Mouse (Mus musculus) neural tube, embryonic 15.5 days (tissue): ENCODE results near the gene Erp29. TPM values are rescaled to one million over a fixed set of nuclear protein-coding genes. Genes with fewer than 3 reads are reported as not detected.

Experiments
- ATAC-seq: fragments of 200-750 bp; cut with Nextera tagmentation; 2 replicates; pipeline ENCODE4 v1.8.0; 2017; ENCODE audit warnings: mild to moderate bottlenecking, moderate TSS enrichment, moderate library complexity; ENCODE audit not compliant: low FRiP score
- H3K27ac ChIP-seq: fragments of 300-500 bp; sonication (generic); replicated peaks from 2 replicates; pipeline ENCODE4 v1.5.1; 2015; ENCODE audit warnings: mild to moderate bottlenecking, inconsistent platforms
- H3K27me3 ChIP-seq: fragments of 300-500 bp; sonication (generic); replicated peaks from 2 replicates; pipeline ENCODE4 v1.6.1; 2015; ENCODE audit warnings: inconsistent platforms
- H3K36me3 ChIP-seq: fragments of 300-500 bp; sonication (generic); 2 replicates; pipeline ENCODE4 v1.6.1; 2015; ENCODE audit warnings: inconsistent platforms
- H3K4me1 ChIP-seq: fragments of 300-500 bp; sonication (generic); 2 replicates; pipeline ENCODE4 v1.6.1; 2015; ENCODE audit warnings: inconsistent platforms
- H3K4me2 ChIP-seq: fragments of 300-500 bp; sonication (generic); 2 replicates; pipeline ENCODE4 v1.6.1; 2015; ENCODE audit warnings: inconsistent platforms, mild to moderate bottlenecking, moderate library complexity
- H3K4me3 ChIP-seq: fragments of 300-500 bp; sonication (generic); replicated peaks from 2 replicates; pipeline ENCODE4 v1.5.1; 2015; ENCODE audit warnings: mild to moderate bottlenecking, inconsistent platforms
- H3K9ac ChIP-seq: fragments of 300-500 bp; sonication (generic); replicated peaks from 2 replicates; pipeline ENCODE4 v1.6.1; 2015; ENCODE audit warnings: mild to moderate bottlenecking, inconsistent platforms
- H3K9me3 ChIP-seq: fragments of 300-500 bp; sonication (generic); replicated peaks from 2 replicates; pipeline ENCODE4 v1.6.1; 2016; ENCODE audit warnings: inconsistent platforms
- WGBS: fragments of 180-500 bp; shearing (Covaris S2); methylation state at CpG from one replicate; pipeline ENCODE4 v1.1.7; 2015; ENCODE audit warnings: mixed read lengths; 5-methylcytosine and 5-hydroxymethylcytosine counted together
- polyA plus RNA-seq: library from polyadenylated mRNA; unstranded; fragments of >200 nt; fragmentation: Nextera tagmentation; extraction: Ambion mirVana; gene quantifications from 2 replicates; pipeline ENCODE4 v1.2.1, GENCODE M21; 2015

Erp29 gene
- polyA plus RNA-seq, 1 experiment from 2014 or later: 192 TPM

GRCm38 (mm10) chr5:121462171-121462502 is 9.8 kb upstream of the Erp29 start:
- no peaks in the 10 kb centered on the region for H3K9me3 ChIP-seq
- no peaks in the 10 kb centered on the region for H3K27me3 ChIP-seq
- no peak overlapping the region for H3K27ac ChIP-seq
- H3K36me3 ChIP-seq: no peaks in the 10 kb centered on the region
- H3K9ac ChIP-seq: no peak overlapping the region
- no peak overlapping the region for H3K4me2 ChIP-seq
- WGBS: 40% methylated on average over 1 of the region's 1 CpGs
- ATAC-seq: no peak
- H3K4me1 ChIP-seq: no peaks in the 10 kb centered on the region
- H3K4me3 ChIP-seq: no peak overlapping the region

- no peak for ATAC-seq
- 69% methylated on average over 4 of the region's 4 CpGs for WGBS
- no peak overlapping the region for H3K4me2 ChIP-seq
- H3K36me3 ChIP-seq: no peaks in the 10 kb centered on the region
- H3K4me3 ChIP-seq: no peak overlapping the region
- no peak overlapping the region for H3K9ac ChIP-seq
- H3K27ac ChIP-seq: no peak overlapping the region
- H3K4me1 ChIP-seq: no peaks in the 10 kb centered on the region
- no peaks in the 10 kb centered on the region for H3K27me3 ChIP-seq
- no peaks in the 10 kb centered on the region for H3K9me3 ChIP-seq
Observed at GRCm38 (mm10) chr5:121461339-121462170, 9.2 kb upstream of the Erp29 start.

- H3K4me3 ChIP-seq: no peak overlapping the region
- no peaks in the 10 kb centered on the region for H3K36me3 ChIP-seq
- no peaks in the 10 kb centered on the region for H3K27me3 ChIP-seq
- ATAC-seq: no peak
- H3K4me1 ChIP-seq: peaks cover 24% of the 10 kb centered on the region
- no peak overlapping the region for H3K9ac ChIP-seq
- no peak overlapping the region for H3K4me2 ChIP-seq
- no peaks in the 10 kb centered on the region for H3K9me3 ChIP-seq
- 70% methylated on average over 9 of the region's 9 CpGs for WGBS
- no peak overlapping the region for H3K27ac ChIP-seq
Observed at GRCm38 (mm10) chr5:121455510-121456265, 3.4 kb upstream of the Erp29 start.

- Histone ChIP-seq H3K27me3 (no peaks in the 10 kb centered on the region), H3K36me3 (peaks cover 5% of the 10 kb centered on the region; the same call in 1 of the 2 replicates), H3K4me1 (peaks cover 36% of the 10 kb centered on the region), H3K9me3 (no peaks in the 10 kb centered on the region), H3K9ac (no peak overlapping the region), H3K4me3 (no peak overlapping the region), H3K27ac (no peak overlapping the region), H3K4me2 (no peak overlapping the region)
- ATAC-seq: no peak
- whole genome bisulfite sequencing: 83% methylated on average over 3 of the region's 3 CpGs
Observed at GRCm38 (mm10) chr5:121454503-121454782, 2.1 kb upstream of the Erp29 start.

GRCm38 (mm10) chr5:121453743-121454502 is 1.6 kb upstream of the Erp29 start:
- H3K9ac ChIP-seq: no peak overlapping the region
- peak overlapping the region; percentile 81; the same call in 1 of the 2 replicates for H3K4me2 ChIP-seq
- H3K4me3 ChIP-seq: no peak overlapping the region

GRCm38 (mm10) chr5:121452906-121453305 is 600 bp upstream of the Erp29 start:
- H3K27me3 ChIP-seq: no peaks in the 10 kb centered on the region
- H3K27ac ChIP-seq: peak overlapping the region; percentile 98
- H3K9ac ChIP-seq: peak overlapping the region; percentile 92
- H3K4me2 ChIP-seq: peak overlapping the region; percentile 81
- H3K36me3 ChIP-seq: peaks cover 20% of the 10 kb centered on the region
- H3K4me3 ChIP-seq: peak overlapping the region; percentile 91
- H3K9me3 ChIP-seq: no peaks in the 10 kb centered on the region
- 5% methylated on average over 9 of the region's 9 CpGs for WGBS
- peak; percentile 26 for ATAC-seq
- H3K4me1 ChIP-seq: peaks cover 38% of the 10 kb centered on the region

More at GRCm38 (mm10) chr5:121453743-121454502, 1.6 kb upstream of the Erp29 start:
- WGBS: 93% methylated on average over 13 of the region's 13 CpGs
- no peak for ATAC-seq
- Histone ChIP-seq H3K27me3 (no peaks in the 10 kb centered on the region), H3K36me3 (peaks cover 10% of the 10 kb centered on the region; the same call in 1 of the 2 replicates), H3K9me3 (no peaks in the 10 kb centered on the region), H3K27ac (peak overlapping the region; percentile 98; the same call in 1 of the 2 replicates), H3K4me1 (peaks cover 38% of the 10 kb centered on the region)

- under 1% methylated on average over 17 of the region's 17 CpGs for WGBS
- peak within 1 kb of the TSS; percentile 98 for H3K9ac ChIP-seq
- peak within 1 kb of the TSS; percentile 98 for H3K27ac ChIP-seq
- no peaks in the 10 kb centered on the region for H3K27me3 ChIP-seq
- ATAC-seq: peak; percentile 43
- peaks cover 38% of the 10 kb centered on the region for H3K4me1 ChIP-seq
- peaks cover 32% of the 10 kb centered on the region for H3K36me3 ChIP-seq
- peak within 1 kb of the TSS; percentile 81 for H3K4me2 ChIP-seq
- H3K4me3 ChIP-seq: peak within 1 kb of the TSS; percentile 91
- no peaks in the 10 kb centered on the region for H3K9me3 ChIP-seq
Observed at GRCm38 (mm10) chr5:121451644-121452025, 671 bp downstream of the Erp29 start, which contains the start of gene Tmem116. Gene Tmem116, plus strand, starts transcription at chr5:121451893.

GRCm38 (mm10) chr5:121451203-121451602 is 1.1 kb downstream of the Erp29 start:
- peaks cover 36% of the 10 kb centered on the region for H3K36me3 ChIP-seq
- H3K4me3 ChIP-seq: peak overlapping the region; percentile 91
- peak overlapping the region; percentile 98 for H3K27ac ChIP-seq
- peak overlapping the region; percentile 81 for H3K4me2 ChIP-seq
- 20% methylated on average over 8 of the region's 8 CpGs for WGBS
- H3K27me3 ChIP-seq: no peaks in the 10 kb centered on the region
- H3K9me3 ChIP-seq: no peaks in the 10 kb centered on the region
- ATAC-seq: no peak
- H3K9ac ChIP-seq: peak overlapping the region; percentile 98
- H3K4me1 ChIP-seq: peaks cover 38% of the 10 kb centered on the region

GRCm38 (mm10) chr5:121450476-121450875 is 1.8 kb downstream of the Erp29 start:
- peaks cover 38% of the 10 kb centered on the region for H3K4me1 ChIP-seq
- ATAC-seq: no peak
- no peaks in the 10 kb centered on the region for H3K27me3 ChIP-seq
- H3K27ac ChIP-seq: no peak overlapping the region
- H3K4me2 ChIP-seq: peak overlapping the region; percentile 81
- WGBS: 83% methylated on average over 9 of the region's 9 CpGs
- H3K4me3 ChIP-seq: peak overlapping the region; percentile 91
- H3K9me3 ChIP-seq: no peaks in the 10 kb centered on the region
- H3K36me3 ChIP-seq: peaks cover 41% of the 10 kb centered on the region
- H3K9ac ChIP-seq: no peak overlapping the region

GRCm38 (mm10) chr5:121449976-121450375 is 2.3 kb downstream of the Erp29 start:
- Histone ChIP-seq H3K27ac (no peak overlapping the region), H3K36me3 (peaks cover 46% of the 10 kb centered on the region), H3K27me3 (no peaks in the 10 kb centered on the region), H3K4me3 (no peak overlapping the region), H3K9ac (no peak overlapping the region), H3K4me2 (0 out of 2 replicates have a peak overlapping the region, but pooled peaks have one; percentile 81), H3K9me3 (no peaks in the 10 kb centered on the region), H3K4me1 (peaks cover 38% of the 10 kb centered on the region)
- 75% methylated on average over 6 of the region's 6 CpGs for WGBS
- ATAC-seq: no peak

GRCm38 (mm10) chr5:121448450-121448849 is 3.9 kb downstream of the Erp29 start:
- Histone ChIP-seq H3K9me3 (no peaks in the 10 kb centered on the region), H3K4me2 (no peak overlapping the region), H3K36me3 (peaks cover 61% of the 10 kb centered on the region), H3K4me3 (no peak overlapping the region), H3K4me1 (peaks cover 29% of the 10 kb centered on the region), H3K27me3 (no peaks in the 10 kb centered on the region), H3K9ac (no peak overlapping the region), H3K27ac (no peak overlapping the region)
- 99% methylated on average over 3 of the region's 3 CpGs for WGBS
- ATAC-seq: no peak
